Mouse (Mus musculus) hindbrain, embryonic 14.5 days (tissue): ENCODE measurements around the gene Tulp3. TPM values are rescaled to one million over a fixed set of nuclear protein-coding genes. Genes with fewer than 3 reads are reported as not detected.

Experiments used
- ATAC-seq: fragments of 200-750 bp; cut with Nextera tagmentation; 2 replicates; pipeline ENCODE4 v1.8.0; 2017; ENCODE audit warnings: moderate number of reproducible peaks, mild to moderate bottlenecking, moderate TSS enrichment, moderate library complexity; ENCODE audit not compliant: low FRiP score
- DNase-seq: peaks from one replicate; pipeline ENCODE4 v3.0.0-alpha.2; 2015; ENCODE audit warnings: low spot score
- H3K27ac ChIP-seq: fragments of 300-500 bp; sonication (generic); 2 replicates; pipeline ENCODE4 v1.5.1; 2014; ENCODE audit warnings: mild to moderate bottlenecking, moderate library complexity
- H3K27me3 ChIP-seq: fragments of 300-500 bp; sonication (generic); 2 replicates; pipeline ENCODE4 v1.6.1; 2014; ENCODE audit warnings: mild to moderate bottlenecking, low read length, mixed read lengths; ENCODE audit not compliant: control insufficient read depth, insufficient read depth
- H3K36me3 ChIP-seq: fragments of 300-500 bp; sonication (generic); replicated peaks from 2 replicates; pipeline ENCODE4 v1.6.1; 2014; ENCODE audit not compliant: control insufficient read depth, insufficient read depth
- H3K4me1 ChIP-seq: fragments of 300-500 bp; sonication (generic); replicated peaks from 2 replicates; pipeline ENCODE4 v1.6.1; 2014; ENCODE audit warnings: antibody characterized with exemption, low read length, mixed read lengths; ENCODE audit not compliant: control insufficient read depth, insufficient read depth
- H3K4me2 ChIP-seq: fragments of 300-500 bp; sonication (generic); replicated peaks from 2 replicates; pipeline ENCODE4 v1.6.1; 2014; ENCODE audit warnings: mild to moderate bottlenecking, moderate library complexity
- H3K4me3 ChIP-seq: fragments of 300-500 bp; sonication (generic); replicated peaks from 2 replicates; pipeline ENCODE4 v1.5.1; 2014; ENCODE audit warnings: mild to moderate bottlenecking, low read length
- H3K9ac ChIP-seq: fragments of 300-500 bp; sonication (generic); 2 replicates; pipeline ENCODE4 v1.6.1; 2014
- H3K9me3 ChIP-seq: fragments of 300-500 bp; sonication (generic); 2 replicates; pipeline ENCODE4 v1.6.1; 2016; ENCODE audit warnings: low read length; ENCODE audit not compliant: control insufficient read depth
- WGBS: fragments of 180-500 bp; shearing (Covaris S2); extraction: QIAGEN DNeasy Blood & Tissue Kit; methylation state at CpG from one replicate; pipeline ENCODE4 v1.1.7; 2014; 5-methylcytosine and 5-hydroxymethylcytosine counted together
- polyA plus RNA-seq: library from polyadenylated mRNA; unstranded; fragments of >200 nt; fragmentation: Nextera tagmentation; extraction: Ambion mirVana; gene quantifications from 2 replicates; pipeline ENCODE4 v1.2.1, GENCODE M21; 2014

The Tulp3 gene
- polyA plus RNA-seq, 1 experiment from 2014 or later: 20.0 TPM

GRCm38 (mm10) chr6:128288681-128289080 is 67.0 kb downstream of the Tulp3 start:
- Histone ChIP-seq H3K4me3 (no peak overlapping the region), H3K27ac (no peak overlapping the region), H3K4me2 (no peak overlapping the region), H3K27me3 (no peaks in the 10 kb centered on the region; the same call in 1 of the 2 replicates), H3K9ac (no peak overlapping the region), H3K4me1 (0 out of 2 replicates have a peak, but pooled peaks cover 3% of the 10 kb centered on the region), H3K36me3 (no peaks in the 10 kb centered on the region), H3K9me3 (no peaks in the 10 kb centered on the region)
- ATAC-seq: no peak
- WGBS: 82% methylated on average over 6 of the region's 6 CpGs
- no peak for DNase-seq

- Histone ChIP-seq H3K9me3 (no peaks in the 10 kb centered on the region), H3K27me3 (no peaks in the 10 kb centered on the region; the same call in 1 of the 2 replicates), H3K4me3 (no peak overlapping the region), H3K36me3 (no peaks in the 10 kb centered on the region), H3K9ac (no peak overlapping the region), H3K27ac (no peak overlapping the region), H3K4me1 (0 out of 2 replicates have a peak, but pooled peaks cover 3% of the 10 kb centered on the region), H3K4me2 (peak overlapping the region; percentile 33)
- DNase-seq (no peak), ATAC-seq (no peak)
- 18% methylated on average over 16 of the region's 16 CpGs for WGBS
These were observed 69.7 kb downstream of the Tulp3 start for GRCm38 (mm10) chr6:128285792-128286430.

GRCm38 (mm10) chr6:128282126-128282525 is 73.5 kb downstream of the Tulp3 start:
- H3K4me1 ChIP-seq: 0 out of 2 replicates have a peak, but pooled peaks cover 3% of the 10 kb centered on the region
- WGBS: 6% methylated on average over 3 of the region's 3 CpGs
- no peak overlapping the region for H3K4me2 ChIP-seq
- ATAC-seq (peak; percentile 60; the same call in 1 of the 2 replicates), DNase-seq (peak; percentile 34)
- H3K36me3 ChIP-seq: no peaks in the 10 kb centered on the region
- no peaks in the 10 kb centered on the region; the same call in 1 of the 2 replicates for H3K27me3 ChIP-seq
- H3K9me3 ChIP-seq: no peaks in the 10 kb centered on the region
- H3K4me3 ChIP-seq: no peak overlapping the region
- H3K27ac ChIP-seq: no peak overlapping the region
- H3K9ac ChIP-seq: no peak overlapping the region

GRCm38 (mm10) chr6:128280472-128281145 is 75.0 kb downstream of the Tulp3 start:
- Histone ChIP-seq H3K4me1 (no peaks in the 10 kb centered on the region), H3K4me2 (no peak overlapping the region), H3K27ac (no peak overlapping the region), H3K9me3 (no peaks in the 10 kb centered on the region), H3K9ac (no peak overlapping the region), H3K4me3 (no peak overlapping the region), H3K36me3 (no peaks in the 10 kb centered on the region), H3K27me3 (no peaks in the 10 kb centered on the region)
- DNase-seq (no peak), ATAC-seq (no peak)
- 58% methylated on average over 14 of the region's 14 CpGs for WGBS

DNA sequence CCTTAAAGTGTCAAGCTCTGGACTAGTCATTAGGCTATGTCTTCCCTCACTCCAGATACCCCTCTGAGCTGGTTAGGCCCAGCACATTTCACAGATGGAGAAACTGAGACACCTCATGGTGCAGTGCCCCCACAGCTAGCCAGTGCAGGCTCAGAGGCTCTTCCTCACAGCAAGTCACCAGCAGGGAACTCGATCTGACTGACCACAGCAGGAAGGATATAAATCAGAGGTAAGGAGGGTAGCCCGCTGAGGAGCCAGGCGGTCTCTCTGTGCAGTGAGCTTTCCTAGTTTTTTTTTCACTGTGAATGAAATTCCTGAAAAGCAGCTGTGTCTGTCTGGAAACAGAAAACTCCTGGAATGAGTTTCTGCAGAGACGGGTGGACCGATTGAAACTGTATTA is 76.0 kb downstream of the Tulp3 start:
- Histone ChIP-seq H3K36me3 (no peaks in the 10 kb centered on the region), H3K4me2 (no peak overlapping the region), H3K4me3 (no peak overlapping the region), H3K9me3 (no peaks in the 10 kb centered on the region), H3K9ac (no peak overlapping the region), H3K4me1 (no peaks in the 10 kb centered on the region), H3K27ac (no peak overlapping the region), H3K27me3 (no peaks in the 10 kb centered on the region)
- WGBS: 62% methylated on average over 5 of the region's 5 CpGs
- ATAC-seq (no peak), DNase-seq (no peak)

- no peak overlapping the region for H3K27ac ChIP-seq
- no peak overlapping the region for H3K9ac ChIP-seq
- H3K36me3 ChIP-seq: no peaks in the 10 kb centered on the region
- no peak overlapping the region for H3K4me3 ChIP-seq
- no peaks in the 10 kb centered on the region for H3K4me1 ChIP-seq
- ATAC-seq: no peak
- no peak overlapping the region for H3K4me2 ChIP-seq
- H3K9me3 ChIP-seq: no peaks in the 10 kb centered on the region
- WGBS: 74% methylated on average over 4 of the region's 4 CpGs
- H3K27me3 ChIP-seq: no peaks in the 10 kb centered on the region
- DNase-seq: no peak
These were observed 76.6 kb downstream of the Tulp3 start for GRCm38 (mm10) chr6:128279099-128279498.

GRCm38 (mm10) chr6:128277132-128278085 is 78.2 kb downstream of the Tulp3 start:
- H3K36me3 ChIP-seq: no peaks in the 10 kb centered on the region
- H3K4me2 ChIP-seq: no peak overlapping the region
- ATAC-seq (no peak), DNase-seq (no peak)
- no peak overlapping the region for H3K27ac ChIP-seq
- H3K9me3 ChIP-seq: no peaks in the 10 kb centered on the region
- H3K27me3 ChIP-seq: no peaks in the 10 kb centered on the region
- H3K4me1 ChIP-seq: no peaks in the 10 kb centered on the region
- no peak overlapping the region for H3K9ac ChIP-seq
- H3K4me3 ChIP-seq: no peak overlapping the region
- 88% methylated on average over 11 of the region's 11 CpGs for WGBS

DNA sequence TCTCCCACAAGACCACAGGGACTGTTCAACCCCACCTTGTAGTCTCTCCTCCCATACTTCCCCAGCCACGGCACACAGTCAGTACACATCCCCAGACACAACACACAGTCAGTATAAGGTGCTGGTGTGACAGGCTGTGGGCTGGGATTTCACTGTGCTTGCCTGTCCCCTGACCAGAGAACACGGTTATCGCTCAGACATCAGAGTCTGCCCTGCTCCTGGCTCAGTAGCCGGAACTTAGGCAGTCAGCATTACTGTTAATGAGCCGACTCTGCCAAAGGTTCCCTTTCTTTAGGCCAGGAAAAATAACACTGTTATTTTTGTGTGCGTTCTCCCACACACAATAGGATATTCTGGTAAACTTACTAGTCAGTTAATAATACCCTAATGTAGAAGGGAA is 79.3 kb downstream of the Tulp3 start:
- Histone ChIP-seq H3K27ac (no peak overlapping the region), H3K9me3 (no peaks in the 10 kb centered on the region), H3K27me3 (no peaks in the 10 kb centered on the region), H3K4me3 (no peak overlapping the region), H3K4me1 (no peaks in the 10 kb centered on the region), H3K36me3 (no peaks in the 10 kb centered on the region), H3K4me2 (no peak overlapping the region), H3K9ac (no peak overlapping the region)
- 94% methylated on average over 6 of the region's 6 CpGs for WGBS
- DNase-seq (no peak), ATAC-seq (no peak)

DNA sequence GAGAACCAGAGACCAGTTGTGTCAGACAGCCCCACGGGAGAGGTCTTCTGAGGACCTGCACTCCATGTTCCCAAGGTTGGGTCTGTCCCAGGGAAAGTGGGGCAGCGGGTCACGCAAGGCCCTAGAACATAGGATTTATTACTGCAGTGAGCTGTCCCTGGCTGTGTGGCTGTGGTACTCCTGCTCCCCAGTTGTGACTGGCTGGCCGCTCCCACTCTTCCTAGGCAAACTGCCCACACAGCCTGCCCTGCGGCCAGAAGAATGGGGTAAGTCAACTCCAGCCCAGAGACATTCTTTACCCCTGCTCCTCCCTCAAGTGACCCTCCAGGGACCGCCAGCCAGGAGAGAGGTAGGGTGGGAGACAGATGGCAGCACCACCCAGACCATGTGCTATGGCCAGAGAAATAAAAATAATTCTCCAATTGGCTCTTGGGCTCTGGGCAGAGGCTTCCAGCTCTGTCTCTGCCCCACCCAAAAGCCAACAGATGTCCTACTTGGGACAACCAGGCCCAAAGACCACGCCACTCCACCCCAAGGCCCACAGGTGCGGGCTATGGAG is 80.1 kb downstream of the Tulp3 start:
- H3K36me3 ChIP-seq: no peaks in the 10 kb centered on the region
- no peaks in the 10 kb centered on the region for H3K4me1 ChIP-seq
- H3K27me3 ChIP-seq: no peaks in the 10 kb centered on the region
- no peak overlapping the region for H3K4me2 ChIP-seq
- no peaks in the 10 kb centered on the region for H3K9me3 ChIP-seq
- no peak overlapping the region for H3K27ac ChIP-seq
- DNase-seq (no peak), ATAC-seq (no peak)
- no peak overlapping the region for H3K4me3 ChIP-seq
- no peak overlapping the region for H3K9ac ChIP-seq
- WGBS: 82% methylated on average over 8 of the region's 8 CpGs
